8 mouse cellular contexts compared by ENCODE assay signal in the genomic region with DNA sequence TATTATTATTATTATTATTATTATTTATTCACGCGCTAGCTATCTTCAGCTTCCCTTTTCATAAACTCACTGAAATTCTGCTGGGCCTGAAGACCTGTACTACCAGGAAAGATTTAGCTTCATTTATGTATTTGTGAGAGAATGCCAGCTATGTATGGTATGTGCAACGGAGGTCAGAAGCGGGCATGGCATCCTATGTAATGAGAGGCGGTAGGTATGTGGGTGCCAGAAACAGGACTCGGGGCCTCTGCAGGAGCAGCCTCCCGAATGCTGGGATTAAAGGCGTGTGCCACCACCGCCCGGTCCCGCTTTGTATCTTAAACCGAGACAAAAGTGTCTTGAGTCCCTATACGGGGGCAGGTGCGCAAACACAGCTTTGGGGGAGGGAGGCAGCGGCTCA. TPM values are rescaled to one million over a fixed set of nuclear protein-coding genes. Genes with fewer than 3 reads are reported as not detected.
A peak's percentile ranks its signal among the peaks of the same experiment; 100 is the strongest.
DNase-seq lines count a peak whose midpoint lies in the region; ATAC-seq and TF ChIP-seq lines count a peak whose summit lies in the region.

No protein-coding gene starts in this region.

- WGBS in thymus, adult 2 months: 10% methylated on average over 15 of the region's 15 CpGs
- WGBS in liver, embryonic 12.5 days (ENCODE audit: insufficient replicate concordance): 6% methylated on average over 15 of the region's 15 CpGs

- TF ChIP-seq POLR2A in thymus, adult 2 months (IDR thresholded peaks at IDR 0.05; ENCODE audit: control insufficient read depth, extremely low read depth, insufficient read depth, low read length, poor library complexity): no peak

- peak overlapping the region; percentile 99 for H3K4me2 ChIP-seq in liver, embryonic 12.5 days

- peak; percentile 3; the same call in 1 of the 2 replicates for TF ChIP-seq CTCF in thymus, adult 2 months (IDR thresholded peaks at IDR 0.05; ENCODE audit: borderline replicate concordance, control insufficient read depth, extremely low read depth, insufficient read depth, low read length, poor library complexity)

- peak overlapping the region; percentile 83 for H3K27ac ChIP-seq in thymus, adult 2 months (ENCODE audit: control insufficient read depth, insufficient read depth, low read length)
- peak overlapping the region; percentile 87 for H3K27ac ChIP-seq in liver, embryonic 12.5 days

- H3K4me1 ChIP-seq in thymus, adult 2 months (replicated peaks; ENCODE audit: control insufficient read depth, insufficient read depth, low read length): peaks cover 11% of the 10 kb centered on the region
- peaks cover 46% of the 10 kb centered on the region for H3K4me1 ChIP-seq in liver, embryonic 12.5 days

- no peaks in the 10 kb centered on the region for H3K9me3 ChIP-seq in liver, embryonic 12.5 days (replicated peaks)

- ATAC-seq in frontal cortex, adult (ENCODE audit: low TSS enrichment): peak; percentile 2; the same call in 1 of the 2 replicates
- peak; percentile 12 for ATAC-seq in liver, embryonic 12.5 days

- H3K4me3 ChIP-seq in thymus, adult 2 months (ENCODE audit: control insufficient read depth, insufficient read depth, low read length): peak overlapping the region; percentile 78
- H3K4me3 ChIP-seq in liver, embryonic 12.5 days: peak overlapping the region; percentile 81

- no peak for DNase-seq in frontal cortex, postnatal 14 days (ENCODE audit: low spot score in 2 of 2)
- no peak for DNase-seq in thymus, adult 2 months
- DNase-seq in thymus, postnatal 14 days: no peak
- peak; percentile 31 for DNase-seq in yolk sac, embryonic 10.5 days (ENCODE audit: low spot score)
- DNase-seq in thymus, postnatal 25 days: no peak
- DNase-seq in embryo, embryonic 10 days (ENCODE audit: low spot score): no peak

- H3K9ac ChIP-seq in liver, embryonic 12.5 days: peak overlapping the region; percentile 85

- H3K27me3 ChIP-seq in thymus, adult 2 months (ENCODE audit: control insufficient read depth, insufficient read depth, low read length): no peaks in the 10 kb centered on the region
- no peaks in the 10 kb centered on the region for H3K27me3 ChIP-seq in liver, embryonic 12.5 days (replicated peaks)

- H3K36me3 ChIP-seq in thymus, adult 2 months (ENCODE audit: control insufficient read depth, insufficient read depth, low read length): peaks cover 12% of the 10 kb centered on the region; the same call in 1 of the 2 replicates
- H3K36me3 ChIP-seq in liver, embryonic 12.5 days: peaks cover 66% of the 10 kb centered on the region

RNA-seq across cellular contexts. Expression of a gene that starts 0.6 kb away (rescaled TPM):
- polyA plus RNA-seq in thymus, adult 2 months (2012; rRNA removed): 37.0 and 38.4 TPM in 2 replicates
- polyA plus RNA-seq in liver, embryonic 12.5 days (2016; fragmentation: Nextera tagmentation; extraction: Ambion mirVana): 36.0 and 41.2 TPM in 2 replicates

RNA-seq across cellular contexts. Expression of a gene that starts 9.5 kb away (rescaled TPM):
- 214 and 224 TPM in 2 replicates for polyA plus RNA-seq in thymus, adult 2 months (2012; rRNA removed)
- 59.5 and 61.7 TPM in 2 replicates for polyA plus RNA-seq in liver, embryonic 12.5 days (2016; fragmentation: Nextera tagmentation; extraction: Ambion mirVana)

RNA-seq across cellular contexts. Expression of a gene that starts 16.7 kb away (rescaled TPM):
- polyA plus RNA-seq in thymus, adult 2 months (2012; rRNA removed): 46.4 and 53.1 TPM in 2 replicates
- 67.4 and 71.1 TPM in 2 replicates for polyA plus RNA-seq in liver, embryonic 12.5 days (2016; fragmentation: Nextera tagmentation; extraction: Ambion mirVana)

RNA-seq across cellular contexts. Expression of a gene that starts 24.1 kb away (rescaled TPM):
- polyA plus RNA-seq in thymus, adult 2 months (2012; rRNA removed): 140 and 171 TPM in 2 replicates
- polyA plus RNA-seq in liver, embryonic 12.5 days (2016; fragmentation: Nextera tagmentation; extraction: Ambion mirVana): 115 and 121 TPM in 2 replicates

RNA-seq across cellular contexts. Expression of a gene that starts 42.4 kb away (rescaled TPM):
- polyA plus RNA-seq in thymus, adult 2 months (2012; rRNA removed): 37.5 and 43.5 TPM in 2 replicates
- polyA plus RNA-seq in liver, embryonic 12.5 days (2016; fragmentation: Nextera tagmentation; extraction: Ambion mirVana): 22.2 and 23.8 TPM in 2 replicates
